Mouse (Mus musculus): ENCODE measurements around the gene Synpr. TPM values are rescaled to one million over a fixed set of nuclear protein-coding genes. Genes with fewer than 3 reads are reported as not detected.

Synpr gene
- polyA plus RNA-seq, 1 experiment: not detected

DNA sequence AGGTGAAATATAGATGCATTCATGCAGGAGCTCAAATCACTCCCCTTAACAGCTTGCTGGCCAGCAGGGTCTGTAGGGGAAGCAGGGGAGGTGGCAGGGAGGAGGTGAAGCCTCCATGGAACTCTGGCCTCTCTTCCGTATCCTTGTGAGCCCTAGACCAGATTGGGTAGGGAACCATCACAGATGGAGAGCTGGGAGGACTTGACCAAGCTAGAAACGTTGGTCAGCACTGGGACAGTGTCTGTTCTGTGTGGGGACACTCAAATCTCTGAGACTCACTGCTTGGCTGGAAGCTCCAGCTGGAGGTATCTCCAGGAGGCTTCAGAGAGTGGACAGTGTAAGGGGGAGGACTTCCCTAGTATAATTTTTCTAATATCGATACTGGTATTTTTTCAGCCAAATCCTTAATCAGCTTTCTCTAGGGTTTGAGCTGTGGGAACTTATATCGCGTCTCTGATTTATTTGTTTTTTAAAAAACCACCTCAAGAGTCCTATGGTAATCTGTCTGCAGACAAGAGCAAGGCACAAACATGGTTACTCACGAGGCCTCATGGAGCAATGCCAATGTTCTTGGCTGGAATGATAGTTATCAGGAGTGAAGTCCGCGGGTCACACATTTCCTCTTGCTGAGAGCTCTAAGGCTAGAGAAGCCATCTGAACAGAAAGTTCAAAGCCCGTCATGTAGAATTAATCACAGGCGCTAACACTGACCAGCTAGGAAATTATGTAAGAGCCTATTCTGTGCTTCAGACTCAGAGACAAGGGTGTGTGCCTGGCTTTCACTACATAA lies 956 bp downstream of the Synpr start:
- Histone ChIP-seq H3K4me3 (replicated peaks) (no peak overlapping the region), H3K27me3 (replicated peaks) (no peaks in the 10 kb centered on the region), H3K4me1 (no peaks in the 10 kb centered on the region), H3K9me3 (peaks cover 5% of the 10 kb centered on the region; the same call in 1 of the 2 replicates), H3K36me3 (replicated peaks; ENCODE audit: low read length) (no peaks in the 10 kb centered on the region)
- TF ChIP-seq FLI1 (IDR thresholded peaks at IDR 0.05; ENCODE audit: low read length): no peak
- TF ChIP-seq GATA1 (IDR thresholded peaks at IDR 0.05; ENCODE audit: borderline replicate concordance, low read length): no peak

DNA sequence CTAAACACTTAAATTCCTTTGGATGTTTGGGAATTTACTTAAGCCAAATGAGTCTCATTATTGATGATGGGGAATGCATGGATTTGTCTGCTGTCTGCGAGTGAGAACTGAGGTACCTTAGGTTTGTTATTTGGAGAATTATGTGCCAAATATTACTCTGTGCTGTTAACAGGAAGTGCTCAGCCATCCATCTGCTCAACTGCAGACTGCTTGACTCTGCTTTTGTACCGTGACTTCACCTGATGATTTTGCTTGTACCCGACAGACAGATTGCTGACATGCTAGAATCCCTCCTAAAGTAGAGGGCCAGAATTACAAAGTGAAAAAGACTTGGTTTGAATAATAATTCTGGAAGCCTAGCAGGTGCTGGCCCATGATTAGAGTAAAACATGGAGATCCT lies 9.6 kb downstream of the Synpr start:
- H3K4me1 ChIP-seq: no peaks in the 10 kb centered on the region
- H3K4me3 ChIP-seq (replicated peaks): no peak overlapping the region
- H3K36me3 ChIP-seq (replicated peaks; ENCODE audit: low read length): no peaks in the 10 kb centered on the region
- no peaks in the 10 kb centered on the region for H3K9me3 ChIP-seq
- TF ChIP-seq GATA1 (IDR thresholded peaks at IDR 0.05; ENCODE audit: borderline replicate concordance, low read length) (no peak), FLI1 (IDR thresholded peaks at IDR 0.05; ENCODE audit: low read length) (no peak)
- H3K27me3 ChIP-seq (replicated peaks): no peaks in the 10 kb centered on the region

DNA sequence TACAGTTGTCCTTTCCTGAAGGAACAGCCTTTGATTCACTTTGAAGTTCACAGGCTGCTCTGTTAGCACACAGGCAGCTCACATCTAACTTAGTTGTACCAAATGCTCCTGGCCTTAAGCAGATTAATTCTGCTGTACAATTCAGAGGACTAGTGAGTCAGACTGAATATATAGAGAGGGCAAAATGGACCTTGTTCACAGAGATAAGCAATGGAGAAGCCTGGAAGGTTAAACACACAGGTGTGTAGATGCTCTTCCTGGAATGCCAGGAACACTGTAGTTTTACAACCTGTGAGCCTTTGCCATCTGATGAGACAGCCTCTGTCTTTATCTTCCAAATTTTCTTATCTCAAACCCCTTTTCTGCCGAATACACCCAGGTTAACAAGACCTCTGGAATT lies 29.7 kb downstream of the Synpr start:
- TF ChIP-seq FLI1 (IDR thresholded peaks at IDR 0.05; ENCODE audit: low read length) (no peak), GATA1 (IDR thresholded peaks at IDR 0.05; ENCODE audit: borderline replicate concordance, low read length) (no peak)
- no peaks in the 10 kb centered on the region for H3K36me3 ChIP-seq (replicated peaks; ENCODE audit: low read length)
- no peaks in the 10 kb centered on the region for H3K27me3 ChIP-seq (replicated peaks)
- H3K4me1 ChIP-seq: no peaks in the 10 kb centered on the region
- no peaks in the 10 kb centered on the region for H3K9me3 ChIP-seq
- H3K4me3 ChIP-seq (replicated peaks): no peak overlapping the region

DNA sequence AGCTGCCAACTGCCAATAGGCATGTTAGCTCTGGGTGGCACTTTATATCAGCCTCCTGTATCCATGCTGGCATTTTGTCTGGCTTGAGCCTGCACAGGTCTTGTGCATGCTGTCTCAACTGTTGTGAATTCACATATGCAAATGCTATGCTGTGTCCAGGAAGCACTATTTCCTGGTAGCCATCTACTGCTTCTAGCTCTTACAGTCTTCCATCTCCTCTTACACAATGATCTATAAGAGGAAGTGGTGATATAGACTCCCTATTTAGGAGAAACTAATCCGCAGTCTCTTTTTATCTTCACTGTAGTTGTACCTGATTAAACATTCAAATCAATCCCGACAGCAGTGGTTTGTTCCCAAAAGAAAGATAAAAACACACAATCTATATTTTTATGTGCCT lies 43.9 kb downstream of the Synpr start:
- peaks cover 3% of the 10 kb centered on the region; the same call in 1 of the 2 replicates for H3K9me3 ChIP-seq
- H3K4me1 ChIP-seq: no peaks in the 10 kb centered on the region
- no peak for TF ChIP-seq GATA1 (IDR thresholded peaks at IDR 0.05; ENCODE audit: borderline replicate concordance, low read length)
- TF ChIP-seq FLI1 (IDR thresholded peaks at IDR 0.05; ENCODE audit: low read length): no peak
- no peaks in the 10 kb centered on the region for H3K36me3 ChIP-seq (replicated peaks; ENCODE audit: low read length)
- H3K27me3 ChIP-seq (replicated peaks): no peaks in the 10 kb centered on the region
- no peak overlapping the region for H3K4me3 ChIP-seq (replicated peaks)

DNA sequence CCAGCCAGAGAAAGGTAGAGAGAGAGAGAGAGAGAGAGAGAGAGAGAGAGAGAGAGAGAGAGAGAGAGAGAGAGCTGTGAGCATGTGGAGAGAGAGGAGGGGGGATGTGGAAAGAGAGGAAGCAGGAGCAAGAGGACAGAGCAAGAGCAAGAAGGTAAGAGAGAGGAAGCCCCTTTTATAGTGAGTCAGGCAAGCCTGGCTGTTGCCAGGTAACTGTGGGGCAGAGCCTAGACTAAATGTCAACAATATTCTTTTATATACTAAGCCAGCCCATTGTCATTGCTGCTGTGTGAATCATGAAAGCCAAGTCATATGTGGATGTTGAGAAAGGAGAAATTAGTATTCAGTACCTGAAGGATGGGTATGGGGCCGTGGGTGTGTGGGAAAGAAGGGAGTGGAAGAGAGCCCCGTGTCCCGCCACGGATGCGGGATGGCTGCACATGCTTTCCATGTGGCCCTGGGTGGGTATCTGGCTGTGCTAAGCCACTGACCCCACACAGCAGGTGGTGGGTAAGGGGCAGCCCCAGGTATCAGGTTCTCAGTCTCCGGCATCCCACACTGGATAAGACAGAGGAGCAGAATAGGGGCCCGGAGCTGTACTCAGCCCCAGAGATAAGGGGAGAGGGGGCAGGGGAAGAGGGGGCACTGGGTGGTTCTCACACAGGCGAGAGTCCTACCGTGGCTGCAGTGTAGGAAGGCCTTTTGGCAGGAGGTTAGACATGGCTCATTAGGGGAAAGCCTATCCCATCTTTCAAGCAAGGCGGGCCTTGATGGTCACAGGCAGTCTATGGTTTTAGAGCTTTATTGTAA lies 48.1 kb downstream of the Synpr start:
- no peaks in the 10 kb centered on the region for H3K27me3 ChIP-seq (replicated peaks)
- H3K9me3 ChIP-seq: no peaks in the 10 kb centered on the region
- H3K4me3 ChIP-seq (replicated peaks): no peak overlapping the region
- TF ChIP-seq GATA1 (IDR thresholded peaks at IDR 0.05; ENCODE audit: borderline replicate concordance, low read length) (no peak), FLI1 (IDR thresholded peaks at IDR 0.05; ENCODE audit: low read length) (no peak)
- no peaks in the 10 kb centered on the region for H3K4me1 ChIP-seq
- H3K36me3 ChIP-seq (replicated peaks; ENCODE audit: low read length): no peaks in the 10 kb centered on the region

DNA sequence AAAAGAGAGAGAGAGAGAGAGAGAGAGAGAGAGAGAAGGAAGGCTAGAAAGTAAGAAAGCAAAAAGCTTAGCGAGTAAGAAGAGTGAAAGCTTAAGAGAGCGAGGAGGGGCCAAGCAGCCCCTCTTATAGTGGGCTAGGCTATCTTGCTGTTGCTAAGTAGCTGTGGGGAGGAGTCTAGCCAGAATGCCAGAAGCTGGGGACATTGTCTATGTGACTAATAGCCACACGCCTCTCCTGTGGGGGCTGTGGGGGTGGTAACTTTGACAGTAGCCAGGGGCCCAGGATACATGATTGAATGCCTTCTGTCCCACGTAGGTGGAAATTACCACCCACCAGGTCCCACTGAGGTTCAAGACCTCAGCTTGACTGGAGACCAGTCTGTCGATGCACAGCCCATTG lies 48.8 kb downstream of the Synpr start:
- no peak for TF ChIP-seq GATA1 (IDR thresholded peaks at IDR 0.05; ENCODE audit: borderline replicate concordance, low read length)
- TF ChIP-seq FLI1 (IDR thresholded peaks at IDR 0.05; ENCODE audit: low read length): no peak
- no peaks in the 10 kb centered on the region for H3K9me3 ChIP-seq
- H3K27me3 ChIP-seq (replicated peaks): no peaks in the 10 kb centered on the region
- no peaks in the 10 kb centered on the region for H3K4me1 ChIP-seq
- no peak overlapping the region for H3K4me3 ChIP-seq (replicated peaks)
- no peaks in the 10 kb centered on the region for H3K36me3 ChIP-seq (replicated peaks; ENCODE audit: low read length)

DNA sequence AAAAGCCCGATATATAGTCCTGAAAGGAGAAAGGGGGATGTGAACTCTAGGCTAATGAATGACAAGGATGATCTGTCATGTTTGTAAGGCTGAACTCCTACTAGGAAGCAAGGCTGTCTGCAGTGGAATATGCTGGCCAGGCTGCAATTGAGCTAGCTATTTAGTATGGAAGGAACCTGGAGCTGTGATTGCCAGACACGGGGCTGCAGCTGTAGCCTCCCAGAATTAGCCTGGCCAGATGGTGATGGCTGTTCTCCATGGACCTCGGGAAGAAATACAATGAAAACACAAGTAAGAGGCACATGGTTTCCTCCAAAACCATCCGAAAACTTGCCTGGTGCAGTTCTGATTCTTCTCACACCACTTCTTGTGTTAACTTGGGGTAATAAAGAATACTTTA lies 51.6 kb downstream of the Synpr start:
- Histone ChIP-seq H3K27me3 (replicated peaks) (no peaks in the 10 kb centered on the region), H3K9me3 (no peaks in the 10 kb centered on the region), H3K4me3 (replicated peaks) (no peak overlapping the region), H3K4me1 (no peaks in the 10 kb centered on the region), H3K36me3 (replicated peaks; ENCODE audit: low read length) (no peaks in the 10 kb centered on the region)
- no peak for TF ChIP-seq FLI1 (IDR thresholded peaks at IDR 0.05; ENCODE audit: low read length)
- no peak for TF ChIP-seq GATA1 (IDR thresholded peaks at IDR 0.05; ENCODE audit: borderline replicate concordance, low read length)

DNA sequence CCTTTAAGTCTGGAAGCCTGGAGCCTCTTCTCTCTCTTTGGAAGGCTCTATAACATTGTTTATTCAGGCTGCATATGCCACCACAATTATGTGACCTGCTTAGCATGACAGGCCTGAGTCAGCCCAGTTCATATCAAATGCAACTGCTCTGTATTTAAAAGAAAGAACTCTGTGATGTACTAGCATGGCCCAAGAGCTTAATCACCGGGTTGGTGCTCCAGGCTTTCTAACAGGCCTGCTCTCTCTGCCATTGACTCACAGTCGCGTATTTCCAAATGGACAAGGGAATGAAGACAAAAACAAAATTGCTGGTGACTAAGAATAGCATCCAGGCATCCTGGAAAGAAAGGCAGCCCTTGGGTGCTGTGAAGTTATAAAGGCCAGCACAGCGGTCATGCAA lies 56.1 kb downstream of the Synpr start:
- TF ChIP-seq FLI1 (IDR thresholded peaks at IDR 0.05; ENCODE audit: low read length) (no peak), GATA1 (IDR thresholded peaks at IDR 0.05; ENCODE audit: borderline replicate concordance, low read length) (no peak)
- Histone ChIP-seq H3K9me3 (no peaks in the 10 kb centered on the region), H3K4me3 (replicated peaks) (no peak overlapping the region), H3K4me1 (no peaks in the 10 kb centered on the region), H3K27me3 (replicated peaks) (no peaks in the 10 kb centered on the region), H3K36me3 (replicated peaks; ENCODE audit: low read length) (no peaks in the 10 kb centered on the region)

DNA sequence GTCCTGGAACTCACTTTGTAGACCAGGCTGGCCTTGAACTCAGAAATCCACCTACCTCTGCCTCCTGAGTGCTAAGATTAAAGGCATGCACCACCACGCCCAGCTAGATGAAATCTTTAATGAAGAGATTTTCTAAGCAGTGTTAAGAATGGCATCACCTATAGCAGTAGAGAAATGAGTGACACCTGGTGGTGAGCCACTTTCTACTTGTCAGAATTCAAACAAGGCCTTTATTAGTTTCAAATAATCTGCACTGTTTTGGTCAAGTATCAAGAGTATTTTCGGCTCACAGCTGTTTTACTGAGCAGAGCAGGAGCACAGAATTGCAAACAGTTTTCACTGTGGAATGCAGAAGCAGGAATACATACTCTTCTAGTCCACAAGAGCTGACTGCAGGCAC lies 59.7 kb downstream of the Synpr start:
- no peak overlapping the region for H3K4me3 ChIP-seq (replicated peaks)
- no peaks in the 10 kb centered on the region for H3K27me3 ChIP-seq (replicated peaks)
- H3K9me3 ChIP-seq: peaks cover 6% of the 10 kb centered on the region; the same call in 1 of the 2 replicates
- no peaks in the 10 kb centered on the region for H3K4me1 ChIP-seq
- no peaks in the 10 kb centered on the region for H3K36me3 ChIP-seq (replicated peaks; ENCODE audit: low read length)
- TF ChIP-seq GATA1 (IDR thresholded peaks at IDR 0.05; ENCODE audit: borderline replicate concordance, low read length) (no peak), FLI1 (IDR thresholded peaks at IDR 0.05; ENCODE audit: low read length) (no peak)
